Mouse (Mus musculus): ENCODE results near the gene Ica1l.

Ica1l gene

DNA sequence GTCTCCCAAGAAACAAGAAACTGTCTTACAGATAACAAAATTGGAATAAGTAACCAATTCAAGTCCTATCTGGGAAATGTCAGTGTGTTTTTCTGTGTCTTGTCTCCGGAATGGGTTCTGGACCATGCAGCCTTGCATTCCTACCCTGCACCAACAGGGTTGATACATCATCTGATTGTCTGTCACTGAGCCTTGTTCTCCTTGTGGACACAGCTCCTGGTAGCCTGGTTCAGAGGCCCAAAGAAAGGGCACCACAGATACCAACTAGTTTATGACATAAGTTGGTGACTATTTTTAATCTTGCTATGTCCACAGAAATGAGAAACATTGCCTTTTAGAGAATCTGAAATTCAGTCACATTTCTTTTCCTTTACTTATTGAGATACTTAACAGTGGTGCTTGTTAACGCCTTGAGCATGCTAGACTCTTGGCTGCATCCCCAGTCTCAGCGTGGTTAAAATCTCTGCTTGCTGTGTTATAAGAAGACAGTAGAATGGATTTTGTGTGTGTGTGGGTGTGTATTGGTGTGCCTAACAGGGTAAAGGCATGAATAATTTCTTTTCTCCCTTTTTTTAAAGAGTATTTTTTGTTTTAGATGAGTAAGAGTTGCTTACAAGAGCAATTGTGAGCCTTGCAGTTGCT lies 55.5 kb downstream of the Ica1l start:
- in situ Hi-C loops (cut with MboI; ENCODE audit: low pct_unique_long_range_greater_than_20kb in 1 of 2, low sequenced_read_pairs in 2 of 2, unreplicated experiment in 1 of 2), result no loop called here

DNA sequence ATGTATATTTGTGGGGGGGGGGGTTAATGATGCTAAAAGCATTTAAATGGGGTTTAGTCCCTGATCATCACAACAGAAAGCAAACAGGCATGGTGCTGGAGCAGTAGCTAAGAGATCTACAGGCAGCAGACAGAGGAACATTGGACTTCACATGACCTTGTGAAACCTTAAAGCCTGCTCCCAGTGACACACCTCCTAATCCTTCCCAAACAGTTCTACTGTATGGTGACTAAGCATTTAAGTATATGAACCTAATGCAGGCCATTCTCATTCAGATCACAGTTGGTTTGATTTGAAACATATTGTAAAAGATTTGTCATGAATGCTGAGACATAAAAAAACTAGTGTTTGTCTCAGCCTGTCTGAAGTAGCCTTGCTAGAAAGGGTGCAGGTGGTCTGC lies 56.4 kb downstream of the Ica1l start:
- in situ Hi-C loops (cut with MboI; ENCODE audit: low pct_unique_long_range_greater_than_20kb in 1 of 2, low sequenced_read_pairs in 2 of 2, unreplicated experiment in 1 of 2), result no loop called here

DNA sequence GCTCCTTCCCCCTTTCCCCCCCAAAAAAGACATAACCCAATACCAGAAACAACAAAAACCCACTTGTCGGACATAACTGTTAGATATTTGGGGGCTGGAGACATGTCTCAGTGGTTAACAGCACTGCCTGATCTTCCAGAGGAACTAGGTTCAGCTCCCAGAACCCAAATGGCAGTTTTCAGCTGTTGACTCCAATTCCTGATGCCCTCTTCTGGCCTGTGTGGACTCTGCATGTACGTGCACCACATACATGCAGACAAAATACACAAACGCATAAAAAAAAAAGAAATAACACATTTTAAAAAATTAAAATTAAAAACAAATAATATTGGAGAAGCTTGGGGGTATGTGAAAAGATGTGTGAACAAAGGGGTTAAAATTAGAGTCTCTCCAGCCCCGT lies 75.7 kb downstream of the Ica1l start:
- in situ Hi-C loops (cut with MboI; ENCODE audit: low pct_unique_long_range_greater_than_20kb in 1 of 2, low sequenced_read_pairs in 2 of 2, unreplicated experiment in 1 of 2), result no loop called here

DNA sequence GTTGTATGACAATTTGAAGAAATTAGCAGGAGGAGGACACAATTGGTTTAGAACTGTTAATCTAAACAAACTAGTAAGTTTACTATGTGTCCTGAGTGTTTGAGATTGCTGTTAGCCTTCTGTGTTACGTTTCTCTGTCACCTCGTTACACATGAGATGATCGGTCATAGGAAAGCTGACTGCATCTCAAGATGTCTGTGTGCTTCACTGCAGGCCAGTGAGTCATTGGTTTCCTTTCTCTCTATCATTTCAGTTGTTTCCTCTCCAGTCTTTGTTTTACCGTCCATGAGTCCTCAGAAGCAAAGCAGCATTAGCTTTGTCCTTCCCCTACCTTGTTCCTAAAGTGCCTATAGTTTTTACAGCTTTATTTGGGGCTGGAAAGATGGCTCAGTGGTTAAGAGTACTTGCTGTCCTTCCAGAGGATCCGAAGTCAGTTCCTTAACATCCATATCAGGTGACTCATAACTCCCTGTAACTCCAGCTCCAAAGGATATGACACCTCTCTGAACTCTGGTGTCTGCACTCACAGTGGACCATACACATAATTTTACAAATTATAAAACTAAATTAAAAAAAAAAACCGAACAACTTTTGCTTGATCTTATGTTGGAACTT lies 76.7 kb downstream of the Ica1l start:
- in situ Hi-C loops (cut with MboI; ENCODE audit: low pct_unique_long_range_greater_than_20kb in 1 of 2, low sequenced_read_pairs in 2 of 2, unreplicated experiment in 1 of 2), result no loop called here

DNA sequence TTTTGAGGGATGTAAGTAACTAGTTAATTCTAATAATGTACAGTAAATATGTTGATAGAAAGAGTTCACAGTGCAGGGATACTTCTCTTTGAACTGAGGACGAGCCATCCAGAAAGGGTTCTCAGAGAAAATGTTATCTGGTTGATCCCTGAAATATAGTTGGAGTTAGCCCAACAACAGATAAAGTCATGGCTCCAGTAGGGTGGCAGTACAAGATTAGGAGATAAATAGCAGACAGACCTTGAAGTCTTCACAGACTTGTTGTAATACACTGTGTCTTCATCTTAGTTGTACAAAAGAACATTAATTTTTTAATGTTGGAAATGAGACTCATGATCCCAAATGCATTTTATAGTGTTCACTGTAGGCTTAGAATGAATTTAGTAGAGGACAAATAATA lies 83.0 kb downstream of the Ica1l start:
- in situ Hi-C loops (cut with MboI; ENCODE audit: low pct_unique_long_range_greater_than_20kb in 1 of 2, low sequenced_read_pairs in 2 of 2, unreplicated experiment in 1 of 2), result no loop called here

DNA sequence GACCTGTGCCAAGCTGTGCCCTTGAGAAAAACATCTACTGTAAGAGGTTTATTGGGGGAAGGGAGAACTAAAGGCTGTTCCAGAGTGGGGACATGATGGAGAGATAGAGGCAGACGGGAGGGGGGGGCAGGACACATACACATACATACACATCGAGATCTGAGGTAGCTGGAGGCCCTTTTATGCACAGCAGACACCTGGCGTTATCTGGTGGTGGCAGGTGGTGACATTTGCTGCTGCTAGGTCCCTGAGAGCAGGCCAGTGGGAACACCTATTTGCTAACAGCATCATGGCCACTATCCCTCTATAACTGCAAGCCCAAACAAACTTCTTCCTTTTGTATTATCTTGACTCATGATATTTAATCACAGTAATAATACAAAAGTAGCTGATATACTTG lies 85.8 kb downstream of the Ica1l start:
- in situ Hi-C loops (cut with MboI; ENCODE audit: low pct_unique_long_range_greater_than_20kb in 1 of 2, low sequenced_read_pairs in 2 of 2, unreplicated experiment in 1 of 2), result no loop called here

DNA sequence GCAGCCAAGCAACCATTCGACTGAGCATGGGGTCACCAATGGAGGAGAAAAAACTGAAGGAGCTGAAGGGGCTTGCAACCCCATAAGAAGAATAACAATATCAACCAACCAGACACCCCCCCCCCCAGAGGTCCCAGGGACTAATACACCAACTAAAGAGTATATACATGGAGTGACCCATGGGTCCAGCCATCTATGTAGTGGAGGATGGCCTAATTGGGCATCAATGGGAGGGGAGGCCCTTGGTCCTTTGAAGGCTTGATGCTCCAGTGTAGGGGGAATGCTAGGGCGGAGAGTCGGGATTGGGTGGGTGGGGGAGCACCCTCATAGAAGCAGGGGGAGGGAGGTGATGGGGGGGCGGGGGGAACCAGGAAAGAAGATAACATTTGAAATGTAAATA lies 95.5 kb downstream of the Ica1l start:
- in situ Hi-C loops (cut with MboI; ENCODE audit: low pct_unique_long_range_greater_than_20kb in 1 of 2, low sequenced_read_pairs in 2 of 2, unreplicated experiment in 1 of 2), result no loop called here

DNA sequence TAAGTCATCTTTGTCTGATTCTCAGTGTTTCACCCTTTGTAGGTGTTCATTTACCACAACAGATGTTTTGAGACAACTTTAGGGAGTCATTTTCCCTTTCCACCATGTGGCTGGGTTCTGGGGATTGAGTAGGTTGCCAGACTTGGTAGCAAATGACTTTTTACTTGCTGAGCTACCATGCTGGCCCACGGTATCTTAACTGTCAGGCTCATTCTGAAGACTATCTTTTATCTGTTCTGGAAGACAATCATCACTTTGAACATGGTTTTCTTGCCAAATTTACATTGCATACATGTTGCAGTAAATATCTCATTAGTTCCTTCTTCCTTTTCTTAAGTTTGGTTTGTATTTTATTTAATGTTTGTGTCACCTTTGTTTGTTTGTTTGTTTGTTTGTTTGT lies 97.0 kb downstream of the Ica1l start:
- in situ Hi-C loops (cut with MboI; ENCODE audit: low pct_unique_long_range_greater_than_20kb in 1 of 2, low sequenced_read_pairs in 2 of 2, unreplicated experiment in 1 of 2), result no loop called here

DNA sequence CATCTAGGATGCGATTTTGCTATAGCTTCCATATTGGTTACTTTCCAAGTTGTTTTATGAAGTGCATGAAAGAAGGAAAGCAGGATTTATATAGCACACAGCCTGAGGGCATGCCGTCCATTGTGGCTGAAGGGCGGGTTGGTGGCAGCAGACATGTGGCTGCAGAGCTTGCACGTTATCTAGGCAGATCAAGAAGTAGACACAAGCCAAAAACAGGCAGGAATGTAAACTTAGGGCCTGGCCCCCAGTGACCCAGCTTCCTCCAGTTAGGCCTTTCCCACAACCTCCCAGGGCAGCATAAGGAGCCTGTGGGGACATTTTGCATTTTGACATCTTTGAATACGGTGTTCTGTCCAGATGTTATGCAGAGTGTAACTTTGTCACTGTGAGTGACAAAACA lies 99.2 kb downstream of the Ica1l start:
- in situ Hi-C loops (cut with MboI; ENCODE audit: low pct_unique_long_range_greater_than_20kb in 1 of 2, low sequenced_read_pairs in 2 of 2, unreplicated experiment in 1 of 2), result no loop called here

DNA sequence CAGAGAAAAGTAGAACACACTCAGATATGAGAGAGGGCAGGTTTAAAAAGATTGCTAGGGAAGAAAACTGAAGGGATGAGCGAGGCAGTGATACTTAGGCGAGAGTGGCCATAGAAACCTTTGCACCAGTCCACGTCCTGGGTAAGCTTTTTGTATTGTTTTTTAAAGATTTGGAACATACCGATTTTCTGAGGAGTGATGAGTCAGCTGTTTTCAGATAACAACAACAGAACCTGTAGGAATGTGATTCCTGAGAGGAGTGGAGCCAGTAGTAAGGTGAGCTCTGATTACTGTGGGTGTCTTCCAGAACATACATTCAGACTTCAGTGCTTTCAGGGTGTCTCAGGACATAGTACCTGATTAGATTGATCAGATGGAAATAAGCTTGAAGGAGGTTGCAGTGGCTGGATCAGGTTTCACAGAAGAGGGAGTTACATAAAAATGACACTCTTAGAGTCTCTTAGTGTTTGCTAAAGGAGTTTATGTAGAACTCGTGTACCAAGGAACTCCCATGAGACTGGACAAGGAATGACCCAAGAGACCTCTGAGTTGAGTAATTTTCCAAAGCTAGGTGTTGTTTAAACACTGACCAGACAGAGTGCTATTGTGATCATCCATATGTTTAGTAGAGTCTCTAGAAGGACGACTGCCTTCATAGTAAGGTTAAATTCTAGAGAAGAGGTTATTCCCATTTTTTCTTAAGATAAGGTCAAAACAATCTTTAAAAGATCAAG lies 100.8 kb downstream of the Ica1l start:
- in situ Hi-C loops (cut with MboI; ENCODE audit: low pct_unique_long_range_greater_than_20kb in 1 of 2, low sequenced_read_pairs in 2 of 2, unreplicated experiment in 1 of 2), result no loop called here

DNA sequence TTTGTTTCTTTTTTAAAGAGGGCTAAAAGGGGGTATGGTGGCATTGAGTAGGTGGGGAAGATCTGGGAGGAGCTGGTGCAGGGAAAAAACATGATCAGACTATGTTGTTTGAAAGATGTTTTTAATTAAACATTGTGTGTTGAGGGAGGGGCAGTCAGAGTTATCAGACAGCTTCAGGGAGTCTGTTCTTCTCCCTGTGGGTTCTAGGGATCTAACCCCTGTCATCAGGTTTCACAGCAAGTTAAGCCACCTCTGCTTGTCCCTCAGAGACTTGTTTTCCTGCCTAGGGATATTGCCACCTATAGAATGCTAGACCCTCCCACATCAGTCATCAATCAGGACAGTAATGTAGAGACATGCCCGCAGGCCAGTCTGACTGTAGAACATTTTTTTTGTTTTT lies 101.9 kb downstream of the Ica1l start:
- in situ Hi-C loops (cut with MboI; ENCODE audit: low pct_unique_long_range_greater_than_20kb in 1 of 2, low sequenced_read_pairs in 2 of 2, unreplicated experiment in 1 of 2), result no loop called here

DNA sequence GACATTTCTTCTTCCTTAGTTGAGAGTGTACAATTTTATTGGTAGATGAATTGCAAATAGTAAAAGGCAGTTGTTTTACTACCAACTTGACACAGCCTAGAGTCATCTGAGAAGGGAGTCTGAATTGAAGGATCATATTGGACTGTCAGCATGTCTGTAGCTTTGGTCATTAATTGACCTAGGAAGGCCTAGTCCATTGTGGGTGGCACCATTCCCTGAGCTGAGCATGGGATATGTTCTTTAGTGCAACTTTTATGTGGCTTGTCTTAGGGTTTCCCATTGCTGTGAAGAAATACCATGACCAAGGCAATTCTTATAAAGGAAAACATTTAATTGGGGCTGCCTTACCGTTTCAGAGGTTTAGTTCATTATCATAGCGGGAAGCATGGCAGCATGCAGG lies 110.0 kb downstream of the Ica1l start:
- in situ Hi-C loops (cut with MboI; ENCODE audit: low pct_unique_long_range_greater_than_20kb in 1 of 2, low sequenced_read_pairs in 2 of 2, unreplicated experiment in 1 of 2), result no loop called here

Data from mouse embryonic stem cell (cell line).